Mouse (Mus musculus) kidney, adult 2 months (tissue): ENCODE measurements at regions not wholly inside any gene's neighbourhood (a gene's known extent, or its start where the extent isn't known, plus 50 kb on each side); places are given as distances from the start of the nearest gene placed in this dataset.

Source experiments
- DNase-seq: peaks from one replicate; pipeline ENCODE4 v3.0.0; 2021
- H3K27ac ChIP-seq: fragments of 200-500 bp; 2 replicates; pipeline ENCODE4 v1.5.1; 2012; ENCODE audit warnings: low read depth, low read length, control low read depth, inconsistent platforms; ENCODE audit not compliant: insufficient read depth
- H3K27me3 ChIP-seq: fragments of 200-500 bp; replicated peaks from 2 replicates; pipeline ENCODE4 v1.6.1; 2012; ENCODE audit warnings: mild to moderate bottlenecking, moderate library complexity, low read length, inconsistent platforms; ENCODE audit not compliant: control insufficient read depth, insufficient read depth
- H3K36me3 ChIP-seq: fragments of 200-500 bp; 2 replicates; pipeline ENCODE4 v1.6.1; 2012; ENCODE audit warnings: mild to moderate bottlenecking, moderate library complexity, low read length, inconsistent platforms; ENCODE audit not compliant: control insufficient read depth, insufficient read depth
- H3K4me1 ChIP-seq: fragments of 200-500 bp; 2 replicates; pipeline ENCODE4 v1.6.1; 2011; ENCODE audit warnings: low read length; ENCODE audit not compliant: control insufficient read depth, insufficient read depth
- H3K4me3 ChIP-seq: fragments of 200-500 bp; 2 replicates; pipeline ENCODE4 v1.5.1; 2011; ENCODE audit warnings: mild to moderate bottlenecking, low read depth, low read length, control low read depth; ENCODE audit not compliant: insufficient read depth
- CTCF ChIP-seq: fragments of 200-500 bp; conservative IDR thresholded peaks from 2 replicates; pipeline ENCODE4 v1.5.1; 2011; ENCODE audit warnings: low read depth, mild to moderate bottlenecking, control low read depth, low read length, moderate library complexity, mixed read lengths; ENCODE audit not compliant: insufficient read depth, insufficient read length
- POLR2A ChIP-seq: fragments of 200-500 bp; IDR thresholded peaks from one replicate; pipeline ENCODE4 v1.6.1; 2011; ENCODE audit warnings: low read depth, low read length, control low read depth
- WGBS: fragments of 180-500 bp; shearing (Covaris S2); methylation state at CpG from one replicate; pipeline ENCODE4 v1.1.7; 2018; 5-methylcytosine and 5-hydroxymethylcytosine counted together

DNA sequence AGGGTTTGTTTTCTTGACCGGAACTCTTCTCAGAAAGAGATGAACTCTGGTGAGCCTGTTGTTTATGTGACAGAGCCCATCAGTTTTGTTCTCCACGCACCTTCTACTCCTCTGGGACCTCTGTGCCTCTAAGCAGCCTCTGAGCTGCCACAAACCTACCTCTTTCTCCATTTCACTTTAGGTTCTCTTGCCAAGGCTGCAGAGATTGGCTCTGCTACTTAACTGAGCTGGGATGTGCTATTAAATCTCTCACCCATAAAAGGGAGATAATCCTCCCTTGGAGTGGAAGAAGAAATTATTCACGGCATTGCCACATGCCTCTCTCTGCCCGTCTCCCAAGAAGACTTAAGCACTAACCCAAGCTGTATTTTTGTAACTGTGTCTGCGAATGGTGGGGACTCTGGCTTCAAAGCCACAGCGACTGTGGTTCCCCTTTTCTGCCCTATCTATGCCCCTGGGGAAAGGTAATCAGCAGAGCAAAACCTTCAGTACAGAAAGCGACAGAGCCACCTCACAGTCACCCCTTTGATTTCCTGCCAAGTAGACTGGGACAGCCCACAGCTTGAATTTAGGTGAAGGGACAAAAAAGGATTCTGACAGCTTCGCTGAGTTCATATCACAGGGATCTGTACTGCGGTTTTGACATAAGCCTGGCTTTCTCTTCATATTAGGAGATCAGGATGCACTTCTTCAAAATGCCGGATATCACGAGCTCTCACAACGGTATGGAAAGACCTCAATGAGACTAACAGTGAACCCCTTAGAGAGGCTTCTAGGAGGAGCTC, 118.2 kb upstream of the Abca1 start:
- Histone ChIP-seq H3K27me3 (no peaks in the 10 kb centered on the region), H3K4me1 (no peaks in the 10 kb centered on the region), H3K27ac (no peak overlapping the region), H3K4me3 (no peak overlapping the region), H3K36me3 (no peaks in the 10 kb centered on the region)
- 48% methylated on average over 12 of the region's 12 CpGs for WGBS
- DNase-seq = peak; percentile 31
- no peak for TF ChIP-seq POLR2A
- no peak for TF ChIP-seq CTCF

DNA sequence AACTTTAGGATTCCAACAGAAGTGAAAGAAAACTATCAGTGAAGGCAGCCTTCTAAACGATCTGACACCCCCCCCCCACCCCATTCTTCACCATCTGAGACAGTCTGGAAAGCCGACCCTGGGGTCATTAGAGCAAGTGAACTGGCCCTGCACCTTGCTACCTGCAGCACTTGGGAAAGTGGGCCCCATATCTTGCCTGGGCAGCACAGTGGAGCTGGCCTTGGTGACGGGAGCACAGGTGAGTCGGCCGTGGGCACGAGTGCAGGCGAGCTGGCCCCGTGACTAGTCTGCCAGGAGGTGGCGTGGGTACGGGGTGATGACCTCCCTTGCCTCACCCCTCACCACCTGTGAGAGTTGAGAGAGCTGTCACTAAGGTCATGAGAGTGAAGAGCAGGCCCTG, 110.7 kb upstream of the Abca1 start:
- H3K27me3 ChIP-seq = no peaks in the 10 kb centered on the region
- no peak overlapping the region for H3K27ac ChIP-seq
- no peak overlapping the region for H3K4me3 ChIP-seq
- 83% methylated on average over 10 of the region's 10 CpGs for WGBS
- H3K36me3 ChIP-seq = no peaks in the 10 kb centered on the region
- TF ChIP-seq CTCF (no peak), POLR2A (no peak)
- no peak for DNase-seq
- no peaks in the 10 kb centered on the region for H3K4me1 ChIP-seq

DNA sequence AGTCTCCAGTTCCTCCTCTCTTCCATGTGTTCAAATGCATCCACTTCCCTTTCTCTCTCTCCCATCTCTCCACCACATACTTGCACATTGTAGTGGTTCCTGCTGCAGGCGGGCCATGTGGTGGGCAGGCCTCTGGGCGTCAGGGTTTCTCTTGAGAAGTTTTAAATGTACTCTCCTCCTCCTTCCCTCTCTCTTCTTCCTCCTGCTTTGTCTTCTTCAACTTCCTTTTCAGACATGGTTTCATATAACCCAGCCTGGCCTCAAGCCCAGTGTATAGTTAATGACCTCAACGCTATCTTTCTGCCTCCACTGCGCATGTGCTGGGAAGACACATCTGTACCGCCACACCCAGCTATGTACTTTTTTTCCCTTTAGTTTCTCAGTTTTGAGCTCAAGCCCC, 110.3 kb upstream of the Abca1 start:
- Histone ChIP-seq H3K27ac (no peak overlapping the region), H3K36me3 (no peaks in the 10 kb centered on the region), H3K27me3 (no peaks in the 10 kb centered on the region), H3K4me3 (no peak overlapping the region), H3K4me1 (no peaks in the 10 kb centered on the region)
- 91% methylated on average over 5 of the region's 5 CpGs for WGBS
- TF ChIP-seq CTCF (no peak), POLR2A (no peak)
- no peak for DNase-seq

DNA sequence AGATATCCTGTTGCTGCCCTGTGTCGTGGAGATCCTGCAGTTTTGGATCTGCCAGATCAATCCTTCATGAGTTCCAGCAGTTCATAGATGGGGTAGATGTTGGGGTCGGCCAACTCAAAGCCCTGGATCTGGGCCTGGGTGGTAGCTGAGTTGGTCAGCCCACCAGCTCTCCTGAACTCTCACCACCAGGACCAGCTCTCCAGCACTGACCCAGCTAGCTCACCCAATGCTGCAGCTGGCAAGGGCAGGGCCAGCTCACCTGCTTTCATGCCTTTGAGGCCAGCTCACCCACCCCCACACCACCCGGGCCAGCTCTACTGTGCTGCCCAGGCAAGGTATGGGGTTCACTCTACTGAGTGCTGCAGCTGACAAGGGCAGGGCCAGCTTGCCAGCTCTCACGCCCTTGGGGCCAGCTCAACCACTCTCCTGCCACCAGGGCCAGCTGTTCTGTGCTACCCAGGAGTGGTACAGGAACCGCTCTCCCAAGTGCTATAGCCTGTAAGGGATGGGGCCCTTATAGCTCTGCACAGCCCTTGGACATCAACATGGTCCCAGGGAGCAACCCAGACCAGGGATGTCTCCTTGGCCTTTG, 109.7 kb upstream of the Abca1 start:
- Histone ChIP-seq H3K27me3 (no peaks in the 10 kb centered on the region), H3K27ac (no peak overlapping the region), H3K36me3 (no peaks in the 10 kb centered on the region), H3K4me1 (no peaks in the 10 kb centered on the region; the same call in none of the 2 replicates), H3K4me3 (no peak overlapping the region)
- no peak for DNase-seq
- no peak for TF ChIP-seq POLR2A
- no peak for TF ChIP-seq CTCF
- 95% methylated on average over 5 of the region's 5 CpGs for WGBS

DNA sequence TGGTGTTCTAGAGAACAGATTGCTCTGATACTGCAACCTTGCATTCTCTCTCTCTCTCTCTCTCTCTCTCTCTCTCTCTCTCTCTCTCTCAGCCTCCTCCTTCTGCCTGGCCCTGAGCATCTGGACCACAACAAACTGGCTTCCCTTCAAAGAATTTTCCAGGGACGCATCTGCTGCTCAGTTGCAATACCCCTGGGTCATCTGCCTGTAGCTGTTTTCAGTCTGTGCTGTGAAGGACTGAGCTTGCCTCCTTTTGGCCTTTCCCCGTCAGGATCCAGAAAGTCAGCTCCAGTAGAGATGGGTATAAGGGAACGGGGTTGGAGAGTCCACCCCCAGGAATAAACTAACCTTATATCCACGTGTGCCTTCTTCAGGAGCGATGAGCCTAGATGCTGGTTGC, 105.2 kb upstream of the Abca1 start:
- no peak overlapping the region for H3K27ac ChIP-seq
- TF ChIP-seq CTCF (no peak), POLR2A (no peak)
- no peaks in the 10 kb centered on the region for H3K36me3 ChIP-seq
- DNase-seq = no peak
- no peaks in the 10 kb centered on the region for H3K27me3 ChIP-seq
- 87% methylated on average over 5 of the region's 5 CpGs for WGBS
- peaks cover 15% of the 10 kb centered on the region for H3K4me1 ChIP-seq
- no peak overlapping the region for H3K4me3 ChIP-seq

DNA sequence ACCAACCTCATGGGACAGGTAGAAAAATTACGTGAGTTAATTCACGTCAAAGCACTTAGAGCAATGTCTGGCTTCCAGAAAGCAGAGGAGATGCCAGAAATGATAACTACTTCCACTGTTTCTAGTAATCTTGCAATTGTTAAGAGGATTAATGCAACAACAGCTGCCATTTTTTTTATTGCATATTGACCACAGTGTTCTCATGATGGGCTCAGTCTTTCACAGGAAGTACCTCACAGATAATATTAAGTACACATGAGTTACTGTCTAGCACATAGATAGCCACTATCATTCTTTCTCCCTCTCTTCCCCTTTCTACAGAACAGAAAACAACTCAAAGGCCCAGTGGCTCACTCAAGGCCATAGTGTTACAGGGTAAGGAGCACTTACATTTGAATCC, 104.8 kb upstream of the Abca1 start:
- WGBS = 56% methylated on average over 2 of the region's 2 CpGs
- Histone ChIP-seq H3K27ac (no peak overlapping the region), H3K36me3 (no peaks in the 10 kb centered on the region), H3K4me3 (no peak overlapping the region), H3K4me1 (peaks cover 15% of the 10 kb centered on the region), H3K27me3 (no peaks in the 10 kb centered on the region)
- TF ChIP-seq POLR2A (no peak), CTCF (no peak)
- no peak for DNase-seq

DNA sequence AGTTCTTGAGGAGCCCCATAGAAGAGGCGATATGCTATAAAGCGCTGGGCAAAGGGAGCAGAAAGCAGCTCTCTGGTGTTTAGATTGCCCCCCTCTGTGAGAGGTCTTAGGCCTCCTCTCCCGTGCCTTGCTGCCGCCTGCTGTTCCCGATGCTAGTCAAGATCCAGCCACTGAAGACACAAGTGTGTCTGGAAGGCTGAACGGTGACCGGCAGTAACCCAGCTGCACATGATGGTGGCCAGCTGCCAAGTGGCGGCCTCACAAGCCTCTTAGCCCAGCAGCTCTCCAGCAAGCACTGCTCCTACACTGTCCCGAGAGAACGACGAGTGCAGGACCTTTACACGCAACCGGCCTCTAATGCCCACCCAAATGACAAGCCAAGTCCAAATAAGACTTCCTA, 104.1 kb upstream of the Abca1 start:
- WGBS = 10% methylated on average over 13 of the region's 13 CpGs
- no peaks in the 10 kb centered on the region for H3K27me3 ChIP-seq
- H3K4me1 ChIP-seq = peaks cover 17% of the 10 kb centered on the region
- no peak overlapping the region for H3K27ac ChIP-seq
- peak; percentile 97 for DNase-seq
- no peak overlapping the region for H3K4me3 ChIP-seq
- no peaks in the 10 kb centered on the region for H3K36me3 ChIP-seq
- TF ChIP-seq CTCF (peak; percentile 46; the same call in 1 of the 2 replicates), POLR2A (no peak)
